Mouse (Mus musculus) heart, embryonic 10.5 days (tissue): ENCODE results near the gene Htr1f. TPM values are rescaled to one million over a fixed set of nuclear protein-coding genes. Genes with fewer than 3 reads are reported as not detected.

Source experiments
- DNase-seq: peaks from one replicate; pipeline ENCODE4 v3.0.0-alpha.2; 2017; ENCODE audit warnings: low spot score
- H3K27ac ChIP-seq: fragments of 300-500 bp; sonication (generic); 2 replicates; pipeline ENCODE4 v1.5.1; 2016; ENCODE audit warnings: mild to moderate bottlenecking
- H3K27me3 ChIP-seq: fragments of 300-500 bp; sonication (generic); 2 replicates; pipeline ENCODE4 v1.6.1; 2016; ENCODE audit warnings: mild to moderate bottlenecking; ENCODE audit not compliant: poor library complexity, insufficient read depth, severe bottlenecking
- H3K36me3 ChIP-seq: fragments of 300-500 bp; sonication (generic); 2 replicates; pipeline ENCODE4 v1.6.1; 2016; ENCODE audit warnings: mild to moderate bottlenecking, moderate library complexity
- H3K4me1 ChIP-seq: fragments of 300-500 bp; sonication (generic); 2 replicates; pipeline ENCODE4 v1.6.1; 2016; ENCODE audit warnings: mild to moderate bottlenecking
- H3K4me3 ChIP-seq: fragments of 300-500 bp; sonication (generic); 2 replicates; pipeline ENCODE4 v1.5.1; 2016; ENCODE audit warnings: mild to moderate bottlenecking, moderate library complexity
- H3K9me3 ChIP-seq: fragments of 300-500 bp; sonication (generic); 2 replicates; pipeline ENCODE4 v1.6.1; 2016; ENCODE audit warnings: mild to moderate bottlenecking, moderate library complexity
- WGBS: fragments of 180-500 bp; shearing (Covaris S2); methylation state at CpG from one replicate; pipeline ENCODE4 v1.1.7; 2016; 5-methylcytosine and 5-hydroxymethylcytosine counted together
- polyA plus RNA-seq: library from polyadenylated mRNA; unstranded; fragments of >200 nt; fragmentation: Nextera tagmentation; extraction: Ambion mirVana; gene quantifications from 2 replicates; pipeline ENCODE4 v1.2.1, GENCODE M21; 2016

Htr1f gene
- polyA plus RNA-seq, 1 experiment from 2014 or later: not detected

- 82% methylated on average over 7 of the region's 7 CpGs for WGBS
Observed at GRCm38 (mm10) chr16:65018134-65018533, 87.5 kb downstream of the Htr1f start.

DNA sequence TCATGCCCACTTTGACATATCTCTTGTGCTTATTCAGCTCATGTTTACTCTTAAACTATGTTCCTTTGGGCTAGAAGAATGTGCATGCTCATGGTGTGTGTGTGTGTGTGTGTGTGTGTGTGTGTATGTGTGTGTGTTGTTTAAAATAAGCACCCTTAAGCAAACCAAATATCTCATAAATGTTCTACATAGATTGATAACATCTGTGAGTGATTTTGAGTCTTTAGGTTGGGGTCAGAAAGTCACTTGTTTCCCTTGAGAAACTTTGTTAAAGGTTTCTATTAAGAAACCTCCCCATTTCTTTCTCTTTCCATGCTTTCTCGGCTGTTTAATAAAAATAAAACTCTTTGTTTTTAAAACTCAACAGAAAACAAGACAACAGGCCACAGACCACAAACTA is 88.1 kb downstream of the Htr1f start:
- no peak for DNase-seq
- H3K4me3 ChIP-seq: no peak overlapping the region
- H3K27me3 ChIP-seq: no peaks in the 10 kb centered on the region
- WGBS: 65% methylated on average over 1 of the region's 1 CpGs
- H3K27ac ChIP-seq: no peak overlapping the region
- H3K4me1 ChIP-seq: no peaks in the 10 kb centered on the region
- H3K36me3 ChIP-seq: no peaks in the 10 kb centered on the region
- no peaks in the 10 kb centered on the region for H3K9me3 ChIP-seq

More at GRCm38 (mm10) chr16:65018134-65018533, 87.5 kb downstream of the Htr1f start:
- Histone ChIP-seq H3K27ac (no peak overlapping the region), H3K36me3 (no peaks in the 10 kb centered on the region), H3K4me1 (no peaks in the 10 kb centered on the region), H3K4me3 (no peak overlapping the region), H3K27me3 (no peaks in the 10 kb centered on the region), H3K9me3 (no peaks in the 10 kb centered on the region)
- DNase-seq: no peak

GRCm38 (mm10) chr16:65015241-65015640 is 90.4 kb downstream of the Htr1f start:
- H3K27me3 ChIP-seq: no peaks in the 10 kb centered on the region
- no peak overlapping the region for H3K27ac ChIP-seq
- H3K4me3 ChIP-seq: no peak overlapping the region
- WGBS: 79% methylated on average over 4 of the region's 4 CpGs
- no peak for DNase-seq
- no peaks in the 10 kb centered on the region for H3K9me3 ChIP-seq
- H3K36me3 ChIP-seq: no peaks in the 10 kb centered on the region
- no peaks in the 10 kb centered on the region for H3K4me1 ChIP-seq

- 63% methylated on average over 6 of the region's 6 CpGs for WGBS
- Histone ChIP-seq H3K9me3 (no peaks in the 10 kb centered on the region), H3K27ac (no peak overlapping the region), H3K36me3 (no peaks in the 10 kb centered on the region), H3K27me3 (no peaks in the 10 kb centered on the region), H3K4me3 (no peak overlapping the region), H3K4me1 (no peaks in the 10 kb centered on the region)
- no peak for DNase-seq
Observed at GRCm38 (mm10) chr16:65001993-65002821, 103.4 kb downstream of the Htr1f start.

DNA sequence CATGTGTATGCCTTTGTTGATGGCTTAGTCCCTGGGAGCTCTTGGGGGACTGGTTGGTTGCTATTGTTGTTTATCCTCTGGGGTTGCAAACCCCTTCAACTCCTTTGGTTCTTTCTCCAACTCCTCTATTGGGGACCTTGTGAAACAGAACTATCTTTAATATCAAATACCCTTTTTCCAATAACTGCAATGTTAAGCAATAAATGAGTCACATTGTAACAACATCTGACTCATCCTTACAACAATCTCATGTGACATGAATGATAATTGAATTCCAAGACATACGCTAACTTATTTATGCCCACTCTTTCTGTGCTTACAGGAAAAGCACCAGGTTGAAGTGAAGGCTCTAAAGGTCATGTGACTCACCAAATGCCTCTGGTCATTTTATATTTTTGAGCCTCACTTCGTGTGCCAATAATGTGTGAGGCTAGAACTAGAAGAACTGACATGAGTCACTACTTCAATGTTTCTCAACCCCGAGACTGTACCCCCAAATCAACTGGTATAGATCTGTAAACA is 116.3 kb downstream of the Htr1f start:
- H3K27me3 ChIP-seq: no peaks in the 10 kb centered on the region
- no peaks in the 10 kb centered on the region for H3K36me3 ChIP-seq
- no peaks in the 10 kb centered on the region for H3K4me1 ChIP-seq
- 70% methylated on average over 3 of the region's 3 CpGs for WGBS
- no peak overlapping the region for H3K4me3 ChIP-seq
- H3K9me3 ChIP-seq: no peaks in the 10 kb centered on the region
- no peak for DNase-seq
- no peak overlapping the region for H3K27ac ChIP-seq

- H3K27ac ChIP-seq: no peak overlapping the region
- no peaks in the 10 kb centered on the region for H3K9me3 ChIP-seq
- WGBS: 92% methylated on average over 6 of the region's 6 CpGs
- H3K36me3 ChIP-seq: no peaks in the 10 kb centered on the region
- no peak for DNase-seq
- H3K27me3 ChIP-seq: no peaks in the 10 kb centered on the region
- no peak overlapping the region for H3K4me3 ChIP-seq
- H3K4me1 ChIP-seq: no peaks in the 10 kb centered on the region
Observed at GRCm38 (mm10) chr16:64987564-64987963, 118.1 kb downstream of the Htr1f start.

- Histone ChIP-seq H3K27ac (no peak overlapping the region), H3K36me3 (no peaks in the 10 kb centered on the region), H3K27me3 (no peaks in the 10 kb centered on the region), H3K9me3 (no peaks in the 10 kb centered on the region), H3K4me3 (no peak overlapping the region), H3K4me1 (no peaks in the 10 kb centered on the region)
- WGBS: 56% methylated on average over 2 of the region's 2 CpGs
- no peak for DNase-seq
Observed at GRCm38 (mm10) chr16:64987049-64987448, 118.6 kb downstream of the Htr1f start.

DNA sequence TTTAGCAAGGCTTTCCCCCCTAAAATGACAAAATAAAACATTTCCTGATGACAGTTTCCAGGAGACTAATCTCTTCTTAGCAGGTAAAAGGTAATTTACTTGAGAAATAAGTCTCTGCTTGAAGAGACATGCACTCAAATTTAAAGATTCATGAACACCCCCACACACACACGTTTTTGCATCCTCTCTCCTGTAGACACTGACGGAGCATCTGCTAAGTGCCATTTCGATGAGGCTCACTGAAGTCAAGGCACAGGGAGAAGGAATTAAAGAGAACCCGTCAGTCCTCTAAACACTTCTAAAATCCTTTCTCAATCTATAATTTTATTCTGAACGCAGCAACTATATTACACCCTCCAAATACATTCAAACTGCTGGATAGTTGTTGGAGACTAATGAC is 131.0 kb downstream of the Htr1f start:
- Histone ChIP-seq H3K36me3 (no peaks in the 10 kb centered on the region), H3K4me1 (no peaks in the 10 kb centered on the region), H3K27ac (no peak overlapping the region), H3K4me3 (no peak overlapping the region), H3K27me3 (no peaks in the 10 kb centered on the region), H3K9me3 (no peaks in the 10 kb centered on the region)
- WGBS: 79% methylated on average over 5 of the region's 5 CpGs
- DNase-seq: no peak

- H3K36me3 ChIP-seq: no peaks in the 10 kb centered on the region
- H3K9me3 ChIP-seq: no peaks in the 10 kb centered on the region
- no peak overlapping the region for H3K4me3 ChIP-seq
- no peaks in the 10 kb centered on the region for H3K27me3 ChIP-seq
- DNase-seq: no peak
- no peak overlapping the region for H3K27ac ChIP-seq
- 80% methylated on average over 4 of the region's 4 CpGs for WGBS
- no peaks in the 10 kb centered on the region for H3K4me1 ChIP-seq
Observed at GRCm38 (mm10) chr16:64973533-64974305, 131.9 kb downstream of the Htr1f start.

GRCm38 (mm10) chr16:64961690-64962089 is 144.0 kb downstream of the Htr1f start:
- H3K9me3 ChIP-seq: no peaks in the 10 kb centered on the region
- no peak for DNase-seq
- WGBS: 91% methylated on average over 4 of the region's 4 CpGs

GRCm38 (mm10) chr16:64941646-64942195 is 163.9 kb downstream of the Htr1f start:
- Histone ChIP-seq H3K9me3 (no peaks in the 10 kb centered on the region), H3K4me3 (no peak overlapping the region), H3K36me3 (no peaks in the 10 kb centered on the region), H3K27me3 (no peaks in the 10 kb centered on the region), H3K4me1 (no peaks in the 10 kb centered on the region), H3K27ac (no peak overlapping the region)
- 86% methylated on average over 5 of the region's 5 CpGs for WGBS
- no peak for DNase-seq

More at GRCm38 (mm10) chr16:64961690-64962089, 144.0 kb downstream of the Htr1f start:
- Histone ChIP-seq H3K36me3 (no peaks in the 10 kb centered on the region), H3K4me3 (no peak overlapping the region), H3K4me1 (no peaks in the 10 kb centered on the region), H3K27me3 (no peaks in the 10 kb centered on the region), H3K27ac (no peak overlapping the region)

DNA sequence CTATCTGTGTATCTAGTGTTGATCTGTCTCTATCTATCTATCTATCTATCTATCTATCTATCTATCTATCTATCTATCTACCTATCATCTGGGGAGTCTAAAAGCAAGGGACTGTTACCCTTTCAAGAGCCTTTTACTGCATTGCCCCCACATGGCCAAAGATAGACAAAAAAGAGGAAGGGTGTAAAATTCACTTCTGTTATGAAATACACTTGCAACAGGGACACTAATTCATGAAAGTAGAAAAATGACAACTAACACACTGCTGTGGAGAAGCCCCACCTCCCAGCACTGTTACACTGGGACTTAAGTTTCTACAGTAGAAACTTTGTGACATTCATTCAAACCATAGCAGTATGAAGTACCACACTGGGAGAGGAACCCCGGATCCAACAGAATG is 170.9 kb downstream of the Htr1f start:
- no peaks in the 10 kb centered on the region for H3K36me3 ChIP-seq
- no peaks in the 10 kb centered on the region for H3K4me1 ChIP-seq
- H3K27me3 ChIP-seq: no peaks in the 10 kb centered on the region
- H3K27ac ChIP-seq: no peak overlapping the region
- H3K9me3 ChIP-seq: no peaks in the 10 kb centered on the region
- no peak for DNase-seq
- WGBS: 93% methylated on average over 1 of the region's 1 CpGs
- no peak overlapping the region for H3K4me3 ChIP-seq

DNA sequence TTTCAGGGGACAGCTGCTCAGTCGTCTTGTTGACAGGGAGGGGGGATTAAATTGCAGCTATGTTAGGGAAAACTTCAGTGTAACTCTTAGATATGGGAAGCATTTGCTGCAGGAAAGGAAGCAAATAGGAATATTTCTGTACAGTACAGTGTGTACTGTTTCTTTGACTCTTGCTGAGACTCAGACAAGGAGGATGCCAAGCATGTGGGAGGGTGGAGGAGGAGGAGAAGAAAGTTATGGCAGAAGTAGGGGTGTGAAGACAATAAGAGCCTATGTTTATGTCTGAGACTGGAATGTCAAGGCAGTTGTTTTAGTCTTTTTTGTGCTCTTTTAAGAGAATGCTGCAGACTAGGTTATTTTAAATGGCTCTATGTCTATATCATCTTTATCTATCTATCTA is 171.6 kb downstream of the Htr1f start:
- WGBS: 60% methylated on average over 1 of the region's 1 CpGs
- no peak overlapping the region for H3K4me3 ChIP-seq
- H3K36me3 ChIP-seq: no peaks in the 10 kb centered on the region
- H3K27ac ChIP-seq: no peak overlapping the region
- no peaks in the 10 kb centered on the region for H3K4me1 ChIP-seq
- H3K27me3 ChIP-seq: no peaks in the 10 kb centered on the region
- no peaks in the 10 kb centered on the region for H3K9me3 ChIP-seq
- no peak for DNase-seq
